Mouse (Mus musculus): ENCODE results near the gene Fbxo24.
A peak's percentile ranks its signal among the peaks of the same experiment; 100 is the strongest.

The Fbxo24 gene

GRCm38 (mm10) chr5:137628498-137629305 is at the start of gene Fbxo24, which contains the start of the genes Lrch4 and Gm20605:
Fbxo24 (minus strand) TSS chr5:137629002.
Lrch4 (plus strand) TSS chr5:137629121.
Gm20605 (plus strand) TSS chr5:137629175.
- DNase-seq (ENCODE audit: low read depth, low spot score): peak; percentile 100

- DNase-seq (ENCODE audit: low read depth, low spot score): no peak
Measured at GRCm38 (mm10) chr5:137677859-137678258, 49.1 kb upstream of the Fbxo24 start.

GRCm38 (mm10) chr5:137674786-137675185 is 46.0 kb upstream of the Fbxo24 start:
- no peak for DNase-seq (ENCODE audit: low read depth, low spot score)

- DNase-seq (ENCODE audit: low read depth, low spot score): no peak
Measured at GRCm38 (mm10) chr5:137673015-137673414, 44.2 kb upstream of the Fbxo24 start.

- no peak for DNase-seq (ENCODE audit: low read depth, low spot score)
Measured at GRCm38 (mm10) chr5:137672361-137672760, 43.6 kb upstream of the Fbxo24 start.

GRCm38 (mm10) chr5:137671443-137672240 is 42.8 kb upstream of the Fbxo24 start:
- DNase-seq (ENCODE audit: low read depth, low spot score): peak; percentile 35

- no peak for DNase-seq (ENCODE audit: low read depth, low spot score)
Measured at GRCm38 (mm10) chr5:137670240-137670639, 41.4 kb upstream of the Fbxo24 start.

- DNase-seq (ENCODE audit: low read depth, low spot score): no peak
Measured at GRCm38 (mm10) chr5:137668971-137669370, 40.2 kb upstream of the Fbxo24 start.

GRCm38 (mm10) chr5:137663057-137663456 is 34.3 kb upstream of the Fbxo24 start:
- DNase-seq (ENCODE audit: low read depth, low spot score): no peak

- DNase-seq (ENCODE audit: low read depth, low spot score): no peak
Measured at GRCm38 (mm10) chr5:137660064-137660688, 31.4 kb upstream of the Fbxo24 start.

GRCm38 (mm10) chr5:137656977-137657376 is 28.2 kb upstream of the Fbxo24 start:
- peak; percentile 51 for DNase-seq (ENCODE audit: low read depth, low spot score)

- DNase-seq (ENCODE audit: low read depth, low spot score): no peak
Measured at GRCm38 (mm10) chr5:137654746-137655145, 25.9 kb upstream of the Fbxo24 start.

GRCm38 (mm10) chr5:137653366-137653765 is 24.6 kb upstream of the Fbxo24 start:
- no peak for DNase-seq (ENCODE audit: low read depth, low spot score)

- DNase-seq (ENCODE audit: low read depth, low spot score): peak; percentile 64
Measured at GRCm38 (mm10) chr5:137652474-137652873, 23.7 kb upstream of the Fbxo24 start.

GRCm38 (mm10) chr5:137649669-137650571 is 21.1 kb upstream of the Fbxo24 start:
- peak; percentile 94 for DNase-seq (ENCODE audit: low read depth, low spot score)

- DNase-seq (ENCODE audit: low read depth, low spot score): peak; percentile 80
Measured at GRCm38 (mm10) chr5:137649251-137649650, 20.4 kb upstream of the Fbxo24 start.

- peak; percentile 25 for DNase-seq (ENCODE audit: low read depth, low spot score)
Measured at GRCm38 (mm10) chr5:137647827-137648601, 19.2 kb upstream of the Fbxo24 start.

- DNase-seq (ENCODE audit: low read depth, low spot score): no peak
Measured at GRCm38 (mm10) chr5:137645652-137646091, 16.9 kb upstream of the Fbxo24 start, which contains the start of gene Irs3. Irs3 (minus strand) TSS chr5:137645714.

- DNase-seq (ENCODE audit: low read depth, low spot score): no peak
Measured at GRCm38 (mm10) chr5:137645091-137645651, 16.4 kb upstream of the Fbxo24 start.

GRCm38 (mm10) chr5:137644484-137644883 is 15.7 kb upstream of the Fbxo24 start:
- DNase-seq (ENCODE audit: low read depth, low spot score): no peak
